Mouse (Mus musculus) heart, embryonic 12.5 days (tissue): ENCODE data around the gene Gnb2. TPM values are rescaled to one million over a fixed set of nuclear protein-coding genes. Genes with fewer than 3 reads are reported as not detected.
A peak's percentile ranks its signal among the peaks of the same experiment; 100 is the strongest.

Source experiments
- ATAC-seq: fragments of 200-750 bp; cut with Nextera tagmentation; 2 replicates; pipeline ENCODE4 v1.8.0; 2017; ENCODE audit warnings: moderate TSS enrichment, moderate library complexity; ENCODE audit not compliant: insufficient number of reproducible peaks, low FRiP score
- H3K27ac ChIP-seq: fragments of 300-500 bp; sonication (generic); 2 replicates; pipeline ENCODE4 v1.5.1; 2016; ENCODE audit warnings: mild to moderate bottlenecking, moderate library complexity; ENCODE audit not compliant: poor library complexity, severe bottlenecking
- H3K27me3 ChIP-seq: fragments of 300-500 bp; sonication (generic); replicated peaks from 2 replicates; pipeline ENCODE4 v1.6.1; 2016; ENCODE audit warnings: mild to moderate bottlenecking, moderate library complexity
- H3K36me3 ChIP-seq: fragments of 300-500 bp; sonication (generic); 2 replicates; pipeline ENCODE4 v1.6.1; 2016; ENCODE audit warnings: mild to moderate bottlenecking, moderate library complexity
- H3K4me1 ChIP-seq: fragments of 300-500 bp; sonication (generic); replicated peaks from 2 replicates; pipeline ENCODE4 v1.6.1; 2016; ENCODE audit warnings: mild to moderate bottlenecking
- H3K4me2 ChIP-seq: fragments of 300-500 bp; sonication (generic); 2 replicates; pipeline ENCODE4 v1.6.1; 2016; ENCODE audit warnings: mild to moderate bottlenecking, moderate library complexity
- H3K4me3 ChIP-seq: fragments of 300-500 bp; sonication (generic); 2 replicates; pipeline ENCODE4 v1.5.1; 2016; ENCODE audit warnings: mild to moderate bottlenecking
- H3K9ac ChIP-seq: fragments of 300-500 bp; sonication (generic); 2 replicates; pipeline ENCODE4 v1.6.1; 2016; ENCODE audit warnings: mild to moderate bottlenecking, moderate library complexity
- H3K9me3 ChIP-seq: fragments of 300-500 bp; sonication (generic); replicated peaks from 2 replicates; pipeline ENCODE4 v1.6.1; 2016; ENCODE audit warnings: mild to moderate bottlenecking, moderate library complexity
- WGBS: fragments of 180-500 bp; shearing (Covaris S2); methylation state at CpG from one replicate; pipeline ENCODE4 v1.1.7; 2016; 5-methylcytosine and 5-hydroxymethylcytosine counted together
- polyA plus RNA-seq: library from polyadenylated mRNA; unstranded; fragments of >200 nt; fragmentation: Nextera tagmentation; extraction: Ambion mirVana; gene quantifications from 2 replicates; pipeline ENCODE4 v1.2.1, GENCODE M21; 2016

The Gnb2 gene
- polyA plus RNA-seq, 1 experiment from 2014 or later, result 287 TPM

DNA sequence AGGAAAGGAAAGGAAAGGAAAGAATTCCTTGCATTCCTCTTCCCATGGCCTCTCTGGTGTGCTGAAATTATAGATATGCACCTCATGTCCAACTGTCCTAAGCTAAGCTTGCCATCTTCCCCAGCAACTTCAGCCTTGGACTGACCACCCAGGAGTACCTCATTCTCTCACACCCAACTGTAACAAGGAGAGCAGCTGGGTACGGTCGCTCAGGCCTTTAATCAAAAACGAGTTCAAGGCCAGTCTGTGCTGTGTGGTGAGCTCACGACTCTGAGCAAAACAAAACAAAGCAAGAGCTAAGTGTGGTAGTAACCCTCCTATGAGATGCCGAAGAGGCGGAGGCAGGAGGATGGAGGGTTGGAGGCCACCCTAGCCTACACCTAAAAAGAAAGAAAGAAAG lies 7.7 kb upstream of the Gnb2 start:
- H3K9me3 ChIP-seq, result no peaks in the 10 kb centered on the region
- ATAC-seq, result no peak
- H3K9ac ChIP-seq, result no peak overlapping the region
- 67% methylated on average over 6 of the region's 6 CpGs for WGBS
- no peak overlapping the region for H3K27ac ChIP-seq
- H3K4me3 ChIP-seq, result no peak overlapping the region
- H3K27me3 ChIP-seq, result 0 out of 2 replicates have a peak, but pooled peaks cover 9% of the 10 kb centered on the region
- no peak overlapping the region for H3K4me2 ChIP-seq
- H3K36me3 ChIP-seq, result no peaks in the 10 kb centered on the region
- H3K4me1 ChIP-seq, result peaks cover 4% of the 10 kb centered on the region; the same call in 1 of the 2 replicates

DNA sequence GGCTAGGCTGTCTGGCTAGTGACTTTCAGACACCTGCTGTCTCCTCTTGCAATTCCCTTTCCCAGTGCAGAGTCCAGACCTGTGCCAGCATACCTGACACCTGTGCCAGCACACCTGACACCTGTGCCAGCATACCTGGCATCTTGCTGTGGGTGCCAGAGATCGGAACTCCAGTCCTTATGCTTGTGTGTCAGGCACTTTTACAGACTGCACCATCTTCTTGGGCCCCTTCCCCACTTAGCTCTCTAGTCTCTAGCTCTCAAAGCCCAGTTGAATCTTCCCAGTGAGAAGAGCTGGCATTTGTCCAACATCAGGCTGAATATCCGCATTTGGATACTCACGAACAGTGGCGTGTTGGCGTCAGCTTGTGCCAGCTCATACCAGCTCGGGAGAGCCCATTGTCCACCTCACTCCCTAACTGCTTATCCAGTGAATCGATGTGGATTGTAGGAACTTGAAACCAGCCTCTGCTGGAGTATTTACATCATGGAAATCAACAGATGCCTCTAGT lies 6.0 kb upstream of the Gnb2 start:
- no peak for ATAC-seq

GRCm38 (mm10) chr5:137537461-137537860 lies 4.2 kb upstream of the Gnb2 start:
- no peak overlapping the region for H3K9ac ChIP-seq
- H3K27ac ChIP-seq, result no peak overlapping the region
- no peak overlapping the region for H3K4me2 ChIP-seq
- no peaks in the 10 kb centered on the region for H3K36me3 ChIP-seq
- no peak for ATAC-seq
- no peak overlapping the region for H3K4me3 ChIP-seq
- H3K27me3 ChIP-seq, result 0 out of 2 replicates have a peak, but pooled peaks cover 3% of the 10 kb centered on the region
- H3K4me1 ChIP-seq, result peaks cover 8% of the 10 kb centered on the region
- WGBS, result 68% methylated on average over 4 of the region's 4 CpGs
- no peaks in the 10 kb centered on the region for H3K9me3 ChIP-seq

More for the DNA sequence above, 6.0 kb upstream of the Gnb2 start:
- Histone ChIP-seq H3K27me3 (0 out of 2 replicates have a peak, but pooled peaks cover 3% of the 10 kb centered on the region), H3K4me3 (no peak overlapping the region), H3K9me3 (no peaks in the 10 kb centered on the region), H3K36me3 (no peaks in the 10 kb centered on the region), H3K9ac (no peak overlapping the region), H3K4me2 (no peak overlapping the region), H3K4me1 (peaks cover 4% of the 10 kb centered on the region; the same call in 1 of the 2 replicates), H3K27ac (no peak overlapping the region)
- WGBS, result 55% methylated on average over 7 of the region's 7 CpGs

DNA sequence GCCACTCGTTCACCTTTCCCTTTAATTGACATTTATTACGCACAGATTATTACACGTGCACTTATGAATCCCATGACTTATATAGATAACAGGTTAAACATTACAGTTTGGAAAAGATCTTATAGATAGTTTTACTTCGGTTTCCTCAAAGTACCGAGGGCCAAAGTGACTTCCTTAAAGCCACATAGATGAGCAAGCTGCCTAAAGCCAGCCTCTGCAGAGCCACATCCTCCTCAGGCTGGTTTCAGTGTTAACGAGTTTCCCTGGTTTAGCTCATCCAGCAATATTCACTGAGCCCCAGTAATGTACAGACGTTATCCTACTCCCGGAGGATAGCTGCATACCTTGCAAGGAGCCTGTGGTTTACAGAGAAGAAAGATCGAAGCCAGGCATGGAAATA lies 2.0 kb upstream of the Gnb2 start:
- 0 out of 2 replicates have a peak, but pooled peaks cover 3% of the 10 kb centered on the region for H3K27me3 ChIP-seq
- H3K9ac ChIP-seq, result no peak overlapping the region

GRCm38 (mm10) chr5:137534762-137535161 lies 1.5 kb upstream of the Gnb2 start:
- Histone ChIP-seq H3K9me3 (no peaks in the 10 kb centered on the region), H3K27ac (no peak overlapping the region), H3K36me3 (peaks cover 6% of the 10 kb centered on the region), H3K4me2 (no peak overlapping the region), H3K4me1 (peaks cover 20% of the 10 kb centered on the region), H3K27me3 (0 out of 2 replicates have a peak, but pooled peaks cover 3% of the 10 kb centered on the region), H3K4me3 (no peak overlapping the region), H3K9ac (no peak overlapping the region)
- no peak for ATAC-seq
- WGBS, result 95% methylated on average over 3 of the region's 3 CpGs

More for the DNA sequence above, 2.0 kb upstream of the Gnb2 start:
- WGBS, result 75% methylated on average over 9 of the region's 9 CpGs
- no peak overlapping the region for H3K4me2 ChIP-seq
- no peak for ATAC-seq
- H3K9me3 ChIP-seq, result no peaks in the 10 kb centered on the region
- no peak overlapping the region for H3K4me3 ChIP-seq
- H3K4me1 ChIP-seq, result peaks cover 15% of the 10 kb centered on the region
- H3K36me3 ChIP-seq, result no peaks in the 10 kb centered on the region
- no peak overlapping the region for H3K27ac ChIP-seq

GRCm38 (mm10) chr5:137532808-137533116 lies 548 bp downstream of the Gnb2 start:
- peak overlapping the region; percentile 83 for H3K4me2 ChIP-seq
- peak overlapping the region; percentile 65 for H3K4me3 ChIP-seq
- peak overlapping the region; percentile 89 for H3K9ac ChIP-seq
- peaks cover 26% of the 10 kb centered on the region for H3K36me3 ChIP-seq
- no peaks in the 10 kb centered on the region for H3K9me3 ChIP-seq
- H3K27me3 ChIP-seq, result no peaks in the 10 kb centered on the region
- peak; percentile 17 for ATAC-seq
- H3K27ac ChIP-seq, result peak overlapping the region; percentile 82
- peaks cover 24% of the 10 kb centered on the region for H3K4me1 ChIP-seq
- 0% methylated on average over 10 of the region's 12 CpGs for WGBS

GRCm38 (mm10) chr5:137532131-137532807 lies 1.0 kb downstream of the Gnb2 start:
- Histone ChIP-seq H3K27me3 (no peaks in the 10 kb centered on the region), H3K4me2 (peak overlapping the region; percentile 83), H3K9me3 (no peaks in the 10 kb centered on the region), H3K36me3 (peaks cover 30% of the 10 kb centered on the region), H3K27ac (peak overlapping the region; percentile 82), H3K4me3 (peak overlapping the region; percentile 65), H3K4me1 (peaks cover 28% of the 10 kb centered on the region), H3K9ac (peak overlapping the region; percentile 89)
- WGBS, result under 1% methylated on average over 19 of the region's 19 CpGs
- ATAC-seq, result no peak

DNA sequence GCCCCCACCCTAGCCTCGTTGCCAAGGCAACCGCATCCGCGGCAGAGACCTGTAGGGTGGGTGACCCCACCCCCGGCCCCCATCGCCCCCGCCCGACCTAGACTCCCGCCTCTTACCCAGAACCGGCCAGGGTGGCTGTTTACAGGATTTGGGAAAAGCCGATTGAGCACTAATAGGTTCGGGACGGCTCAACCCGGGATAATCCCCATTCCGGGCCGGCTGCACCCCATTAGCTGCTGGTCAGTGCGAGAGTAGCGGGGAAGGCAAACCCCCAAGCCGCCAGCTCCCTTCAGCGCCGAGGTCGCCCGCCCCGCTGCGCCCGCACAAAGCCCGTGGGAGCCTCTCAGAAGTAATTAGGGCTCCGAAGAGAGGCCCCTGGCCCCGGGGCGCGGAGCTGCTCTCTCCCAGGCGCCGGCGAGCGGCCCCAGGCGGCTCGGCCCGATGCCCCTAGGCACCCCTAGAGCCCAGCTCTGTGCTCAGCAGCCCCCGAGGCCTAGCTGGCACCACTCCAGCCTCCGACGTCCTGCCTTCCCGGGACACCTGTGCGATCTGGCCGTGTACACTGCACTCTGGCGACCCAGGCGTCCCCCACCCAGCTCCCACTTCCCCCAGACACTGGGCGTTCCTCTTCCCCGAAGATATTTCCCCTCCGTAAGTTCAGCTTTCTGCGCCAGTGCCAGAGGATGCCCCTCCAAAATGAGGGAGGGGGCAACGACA lies 1.7 kb downstream of the Gnb2 start:
- ATAC-seq, result no peak; the same call in 1 of the 2 replicates
- Histone ChIP-seq H3K4me3 (peak overlapping the region; percentile 65), H3K27ac (peak overlapping the region; percentile 82), H3K9me3 (no peaks in the 10 kb centered on the region), H3K27me3 (no peaks in the 10 kb centered on the region), H3K4me1 (peaks cover 31% of the 10 kb centered on the region), H3K4me2 (peak overlapping the region; percentile 83), H3K9ac (peak overlapping the region; percentile 89), H3K36me3 (peaks cover 36% of the 10 kb centered on the region)
- under 1% methylated on average over 50 of the region's 51 CpGs for WGBS

- Histone ChIP-seq H3K4me1 (peaks cover 37% of the 10 kb centered on the region), H3K4me3 (peak overlapping the region; percentile 65), H3K9me3 (no peaks in the 10 kb centered on the region), H3K27ac (peak overlapping the region; percentile 82), H3K4me2 (peak overlapping the region; percentile 83), H3K9ac (peak overlapping the region; percentile 89), H3K36me3 (peaks cover 41% of the 10 kb centered on the region), H3K27me3 (no peaks in the 10 kb centered on the region)
- peak; percentile 30 for ATAC-seq
- 2% methylated on average over 39 of the region's 46 CpGs for WGBS
These were observed 2.5 kb downstream of the Gnb2 start for GRCm38 (mm10) chr5:137530588-137531413.

DNA sequence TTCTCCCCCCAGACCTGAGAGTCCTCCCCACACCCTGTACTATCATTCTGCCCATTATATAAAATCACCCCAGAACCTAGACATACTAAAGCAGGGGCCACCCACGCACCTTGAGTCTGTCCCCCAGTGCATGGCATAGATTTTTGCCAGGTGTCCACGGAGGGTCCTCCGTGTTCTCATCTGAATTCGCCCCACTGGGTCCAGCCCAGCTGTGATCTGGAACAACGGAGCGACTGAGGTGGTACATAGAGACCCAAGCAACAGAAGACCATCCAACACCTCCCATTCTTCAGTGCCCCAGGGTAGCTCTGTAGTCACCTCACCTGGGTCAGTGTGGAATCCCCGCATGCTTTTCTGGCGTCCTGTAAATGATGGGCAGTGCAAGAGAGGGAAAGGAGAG lies 3.2 kb downstream of the Gnb2 start:
- ATAC-seq, result no peak
- Histone ChIP-seq H3K27ac (peak overlapping the region; percentile 82), H3K4me1 (peaks cover 37% of the 10 kb centered on the region), H3K4me2 (peak overlapping the region; percentile 83), H3K27me3 (no peaks in the 10 kb centered on the region), H3K4me3 (peak overlapping the region; percentile 65), H3K9me3 (no peaks in the 10 kb centered on the region), H3K9ac (peak overlapping the region; percentile 89), H3K36me3 (peaks cover 48% of the 10 kb centered on the region)
- WGBS, result 81% methylated on average over 8 of the region's 8 CpGs
